Mouse (Mus musculus) 416B (cell line): Measurements from ENCODE around the gene Platr17.

Experiments used
- DNase-seq: peaks from one replicate; pipeline ENCODE4 v3.0.0; 2011; ENCODE audit warnings: low read depth

Gene Platr17

GRCm38 (mm10) chr17:33920282-33921097 is 15.6 kb downstream of the Platr17 start:
- peak; percentile 92 for DNase-seq

- no peak for DNase-seq
These were observed 16.4 kb downstream of the Platr17 start for GRCm38 (mm10) chr17:33921361-33921760.

GRCm38 (mm10) chr17:33924577-33925283 is 19.8 kb downstream of the Platr17 start:
- DNase-seq: peak; percentile 74

- no peak for DNase-seq
These were observed 20.6 kb downstream of the Platr17 start for GRCm38 (mm10) chr17:33925406-33926116.

GRCm38 (mm10) chr17:33926207-33926932 is 21.4 kb downstream of the Platr17 start:
- no peak for DNase-seq

GRCm38 (mm10) chr17:33928251-33928947 is 23.5 kb downstream of the Platr17 start:
- no peak for DNase-seq

- DNase-seq: peak; percentile 89
These were observed 24.7 kb downstream of the Platr17 start, which contains the start of gene Rgl2 for GRCm38 (mm10) chr17:33929371-33930279. Rgl2 (plus strand) TSS chr17:33929543.

GRCm38 (mm10) chr17:33930280-33931158 is 25.6 kb downstream of the Platr17 start:
- DNase-seq: peak; percentile 65

- no peak for DNase-seq
These were observed 26.4 kb downstream of the Platr17 start for GRCm38 (mm10) chr17:33931159-33931866.

- no peak for DNase-seq
These were observed 27.0 kb downstream of the Platr17 start for GRCm38 (mm10) chr17:33931947-33932346.

GRCm38 (mm10) chr17:33932448-33932847 is 27.5 kb downstream of the Platr17 start:
- no peak for DNase-seq

GRCm38 (mm10) chr17:33932970-33933369 is 28.0 kb downstream of the Platr17 start:
- no peak for DNase-seq

- DNase-seq: no peak
These were observed 30.6 kb downstream of the Platr17 start for GRCm38 (mm10) chr17:33935422-33936055.

GRCm38 (mm10) chr17:33936993-33937392 is 32.1 kb downstream of the Platr17 start:
- DNase-seq: no peak

GRCm38 (mm10) chr17:33938783-33939182 is 33.8 kb downstream of the Platr17 start:
- no peak for DNase-seq

- peak; percentile 96 for DNase-seq
These were observed 35.4 kb downstream of the Platr17 start, which contains the start of the genes Pfdn6 and Wdr46 for GRCm38 (mm10) chr17:33940206-33940805. Pfdn6 (minus strand) TSS chr17:33940343. Wdr46 (plus strand) TSS chr17:33940660.

- peak; percentile 44 for DNase-seq
These were observed 36.0 kb downstream of the Platr17 start for GRCm38 (mm10) chr17:33940981-33941380.
